Mouse (Mus musculus) erythroblast, embryonic 14.5 days (primary cell): ENCODE results near the gene Scnn1g.

Source experiments
- GATA1 ChIP-seq: IDR thresholded peaks from 2 replicates; pipeline ENCODE4 v1.6.1; 2012; ENCODE audit warnings: low read length, inconsistent platforms, mixed read lengths
- TAL1 ChIP-seq: IDR thresholded peaks from 3 replicates; pipeline ENCODE4 v1.6.1; 2012; ENCODE audit warnings: low read length, inconsistent platforms, mixed read lengths

- no peak for TF ChIP-seq TAL1
- TF ChIP-seq GATA1, result no peak
Observed at GRCm38 (mm10) chr7:121699218-121699617, 35.1 kb upstream of the Scnn1g start.
